Mouse (Mus musculus) stomach, postnatal 0 days (tissue): Measurements from ENCODE around the gene Rnf141. TPM values are rescaled to one million over a fixed set of nuclear protein-coding genes. Genes with fewer than 3 reads are reported as not detected.

ENCODE experiments used
- ATAC-seq: fragments of 200-750 bp; cut with Nextera tagmentation; 2 replicates; pipeline ENCODE4 v1.8.0; 2017; ENCODE audit not compliant: low FRiP score, low TSS enrichment
- DNase-seq: peaks from one replicate; pipeline ENCODE4 v3.0.0-alpha.2; 2016; ENCODE audit warnings: low spot score
- H3K27ac ChIP-seq: fragments of 300-500 bp; sonication (generic); replicated peaks from 2 replicates; pipeline ENCODE4 v1.5.1; 2014; ENCODE audit warnings: mild to moderate bottlenecking, control low read depth
- H3K27me3 ChIP-seq: fragments of 300-500 bp; sonication (generic); 2 replicates; pipeline ENCODE4 v1.6.1; 2014; ENCODE audit warnings: low read length; ENCODE audit not compliant: control insufficient read depth, insufficient read depth
- H3K36me3 ChIP-seq: fragments of 300-500 bp; sonication (generic); 2 replicates; pipeline ENCODE4 v1.6.1; 2014; ENCODE audit warnings: low read length, mixed read lengths; ENCODE audit not compliant: control insufficient read depth, insufficient read depth
- H3K4me1 ChIP-seq: fragments of 300-500 bp; sonication (generic); replicated peaks from 2 replicates; pipeline ENCODE4 v1.6.1; 2014; ENCODE audit warnings: antibody characterized with exemption; ENCODE audit not compliant: control insufficient read depth, insufficient read depth
- H3K4me2 ChIP-seq: fragments of 300-500 bp; sonication (generic); replicated peaks from 2 replicates; pipeline ENCODE4 v1.6.1; 2014; ENCODE audit warnings: low read depth, mild to moderate bottlenecking, control low read depth, moderate library complexity
- H3K4me3 ChIP-seq: fragments of 300-500 bp; sonication (generic); 2 replicates; pipeline ENCODE4 v1.5.1; 2014; ENCODE audit warnings: low read depth, low read length, control low read depth
- H3K9ac ChIP-seq: fragments of 300-500 bp; sonication (generic); 2 replicates; pipeline ENCODE4 v1.6.1; 2014; ENCODE audit warnings: mild to moderate bottlenecking, low read length, control low read depth, mixed read lengths
- H3K9me3 ChIP-seq: fragments of 300-500 bp; sonication (generic); 2 replicates; pipeline ENCODE4 v1.6.1; 2016; ENCODE audit warnings: low read length; ENCODE audit not compliant: control insufficient read depth
- CTCF ChIP-seq: IDR thresholded peaks from 2 replicates; pipeline ENCODE4 v1.5.1; 2016; ENCODE audit warnings: antibody characterized with exemption, low read depth, mild to moderate bottlenecking, moderate library complexity
- EP300 ChIP-seq: optimal IDR thresholded peaks from 2 replicates; pipeline ENCODE3; 2016; ENCODE audit warnings: antibody characterized with exemption
- WGBS: fragments of 180-500 bp; shearing (Covaris S2); extraction: QIAGEN DNeasy Blood & Tissue Kit; methylation state at CpG from one replicate; pipeline ENCODE4 v1.1.7; 2014; 5-methylcytosine and 5-hydroxymethylcytosine counted together
- polyA plus RNA-seq: library from polyadenylated mRNA; unstranded; fragments of >200 nt; fragmentation: Nextera tagmentation; extraction: Ambion mirVana; gene quantifications from 2 replicates; pipeline ENCODE4 v1.2.1, GENCODE M21; 2015

Gene Rnf141
- polyA plus RNA-seq: 24.0 and 25.1 TPM in 2 replicates

GRCm38 (mm10) chr7:110843916-110844874 lies at the start of gene Rnf141:
Gene Rnf141 (minus strand): TSS chr7:110844457.
- Histone ChIP-seq H3K9me3 (no peaks in the 10 kb centered on the region), H3K9ac (peak within 1 kb of the TSS; percentile 74), H3K4me3 (peak within 1 kb of the TSS; percentile 75), H3K27me3 (no peaks in the 10 kb centered on the region), H3K36me3 (no peaks in the 10 kb centered on the region), H3K4me1 (no peaks in the 10 kb centered on the region), H3K27ac (peak within 1 kb of the TSS; percentile 95), H3K4me2 (peak within 1 kb of the TSS; percentile 77)
- DNase-seq (peak; percentile 97), ATAC-seq (peak; percentile 91)
- under 1% methylated on average over 41 of the region's 42 CpGs for WGBS
- TF ChIP-seq EP300 (no peak), CTCF (peak; percentile 79)

GRCm38 (mm10) chr7:110891501-110891986 lies 47.3 kb upstream of the Rnf141 start:
- H3K36me3 ChIP-seq: no peaks in the 10 kb centered on the region; the same call in 1 of the 2 replicates
- peak; percentile 79 for DNase-seq
- no peak overlapping the region for H3K9ac ChIP-seq
- TF ChIP-seq EP300 (no peak), CTCF (no peak)
- no peaks in the 10 kb centered on the region for H3K9me3 ChIP-seq
- H3K4me2 ChIP-seq: no peak overlapping the region
- ATAC-seq: peak; percentile 73
- no peaks in the 10 kb centered on the region for H3K27me3 ChIP-seq
- no peak overlapping the region for H3K4me3 ChIP-seq
- peak overlapping the region; percentile 76 for H3K27ac ChIP-seq
- H3K4me1 ChIP-seq: no peaks in the 10 kb centered on the region; the same call in 1 of the 2 replicates
- WGBS: 58% methylated on average over 9 of the region's 9 CpGs

- no peaks in the 10 kb centered on the region for H3K4me1 ChIP-seq
- H3K9ac ChIP-seq: no peak overlapping the region
- no peak for ATAC-seq
- no peak overlapping the region for H3K4me2 ChIP-seq
- H3K4me3 ChIP-seq: no peak overlapping the region
- no peak for TF ChIP-seq EP300
- 53% methylated on average over 2 of the region's 2 CpGs for WGBS
- DNase-seq: no peak
- no peaks in the 10 kb centered on the region for H3K27me3 ChIP-seq
- peaks cover 6% of the 10 kb centered on the region for H3K36me3 ChIP-seq
- H3K27ac ChIP-seq: no peak overlapping the region
- no peaks in the 10 kb centered on the region for H3K9me3 ChIP-seq
Observed at GRCm38 (mm10) chr7:110881746-110882333, 37.6 kb upstream of the Rnf141 start.

GRCm38 (mm10) chr7:110878028-110878427 lies 33.8 kb upstream of the Rnf141 start:
- no peak for DNase-seq
- no peaks in the 10 kb centered on the region for H3K27me3 ChIP-seq
- no peaks in the 10 kb centered on the region for H3K9me3 ChIP-seq
- WGBS: 68% methylated on average over 4 of the region's 4 CpGs
- H3K4me1 ChIP-seq: no peaks in the 10 kb centered on the region
- no peak overlapping the region for H3K4me2 ChIP-seq
- peak overlapping the region; percentile 40; the same call in 1 of the 2 replicates for H3K27ac ChIP-seq
- TF ChIP-seq CTCF (no peak), EP300 (no peak)
- no peak overlapping the region for H3K9ac ChIP-seq
- peaks cover 4% of the 10 kb centered on the region; the same call in 1 of the 2 replicates for H3K36me3 ChIP-seq
- ATAC-seq: peak; percentile 32; the same call in 1 of the 2 replicates
- no peak overlapping the region for H3K4me3 ChIP-seq

- no peaks in the 10 kb centered on the region for H3K9me3 ChIP-seq
- no peak overlapping the region for H3K4me2 ChIP-seq
- DNase-seq: no peak
- 82% methylated on average over 4 of the region's 4 CpGs for WGBS
- peaks cover 3% of the 10 kb centered on the region; the same call in 1 of the 2 replicates for H3K36me3 ChIP-seq
- no peaks in the 10 kb centered on the region for H3K27me3 ChIP-seq
- no peak for TF ChIP-seq EP300
- TF ChIP-seq CTCF: no peak
- H3K9ac ChIP-seq: no peak overlapping the region
- no peak for ATAC-seq
- no peaks in the 10 kb centered on the region for H3K4me1 ChIP-seq
- no peak overlapping the region for H3K27ac ChIP-seq
- H3K4me3 ChIP-seq: no peak overlapping the region
Observed at GRCm38 (mm10) chr7:110876965-110877364, 32.7 kb upstream of the Rnf141 start.
